Mouse (Mus musculus): ENCODE data around the gene Sema4d. TPM values are rescaled to one million over a fixed set of nuclear protein-coding genes. Genes with fewer than 3 reads are reported as not detected.

Gene Sema4d
- total and polyA plus RNA-seq, 3 experiments: 17.3 to 64.7 (median 62.1) TPM

- Histone ChIP-seq H3K36me3 (replicated peaks) (no peaks in the 10 kb centered on the region), H3K27me3 (ENCODE audit: insufficient read depth, low read length) (peaks cover 32% of the 10 kb centered on the region), H3K9me3 (replicated peaks) (peaks cover 6% of the 10 kb centered on the region), H3K4me1 (ENCODE audit: insufficient read depth, low read depth, low read length) (peaks cover 31% of the 10 kb centered on the region), H3K4me3 (ENCODE audit: low read depth, low read length) (no peak overlapping the region)
- TF ChIP-seq TAL1 (conservative IDR thresholded peaks at IDR 0.05; ENCODE audit: low read depth, low read length) (no peak), CTCF (IDR thresholded peaks at IDR 0.05; ENCODE audit: low read depth, low read length) (no peak), GATA1 (IDR thresholded peaks at IDR 0.05; ENCODE audit: borderline replicate concordance, low read length) (no peak)
- ATAC-seq (ENCODE audit: extremely low read depth, insufficient number of reproducible peaks, low FRiP score, poor library complexity, severe bottlenecking): no peak
- no peak for DNase-seq (ENCODE audit: low spot score)
These were observed 23.1 kb upstream of the Sema4d start for GRCm38 (mm10) chr13:51816559-51817041.

- H3K4me1 ChIP-seq (ENCODE audit: insufficient read depth, low read depth, low read length): peaks cover 34% of the 10 kb centered on the region
- TF ChIP-seq CTCF (IDR thresholded peaks at IDR 0.05; ENCODE audit: low read depth, low read length) (peak; percentile 22; the same call in 1 of the 2 replicates), TAL1 (conservative IDR thresholded peaks at IDR 0.05; ENCODE audit: low read depth, low read length) (no peak)
- DNase-seq (ENCODE audit: low spot score) (no peak), ATAC-seq (ENCODE audit: extremely low read depth, insufficient number of reproducible peaks, low FRiP score, poor library complexity, severe bottlenecking) (peak; percentile 58; the same call in 1 of the 2 replicates)
- no peaks in the 10 kb centered on the region for H3K36me3 ChIP-seq (replicated peaks)
- no peak overlapping the region for H3K4me3 ChIP-seq (ENCODE audit: low read depth, low read length)
- peaks cover 6% of the 10 kb centered on the region for H3K9me3 ChIP-seq (replicated peaks)
- H3K27me3 ChIP-seq (ENCODE audit: insufficient read depth, low read length): peaks cover 36% of the 10 kb centered on the region
These were observed 22.4 kb upstream of the Sema4d start for GRCm38 (mm10) chr13:51815865-51816504.

- Histone ChIP-seq H3K36me3 (replicated peaks) (no peaks in the 10 kb centered on the region), H3K4me3 (ENCODE audit: low read depth, low read length) (no peak overlapping the region), H3K9me3 (replicated peaks) (no peaks in the 10 kb centered on the region), H3K4me1 (ENCODE audit: insufficient read depth, low read depth, low read length) (peaks cover 45% of the 10 kb centered on the region), H3K27me3 (ENCODE audit: insufficient read depth, low read length) (peaks cover 30% of the 10 kb centered on the region)
- ATAC-seq (ENCODE audit: extremely low read depth, insufficient number of reproducible peaks, low FRiP score, poor library complexity, severe bottlenecking) (no peak), DNase-seq (ENCODE audit: low spot score) (no peak)
- TF ChIP-seq GATA2 (IDR thresholded peaks at IDR 0.05; ENCODE audit: borderline replicate concordance, low read depth, low read length): no peak
- no peak for TF ChIP-seq GATA1 (IDR thresholded peaks at IDR 0.05; ENCODE audit: borderline replicate concordance, low read length)
- no peak for TF ChIP-seq TAL1 (conservative IDR thresholded peaks at IDR 0.05; ENCODE audit: low read depth, low read length)
- no peak for TF ChIP-seq CTCF (IDR thresholded peaks at IDR 0.05; ENCODE audit: low read depth, low read length)
- no peak for TF ChIP-seq POLR2AphosphoS5 (IDR thresholded peaks at IDR 0.05; ENCODE audit: insufficient replicate concordance, low read depth, low read length)
These were observed 21.1 kb upstream of the Sema4d start for GRCm38 (mm10) chr13:51814646-51815045.

- Histone ChIP-seq H3K9me3 (replicated peaks) (no peaks in the 10 kb centered on the region), H3K4me3 (ENCODE audit: low read depth, low read length) (no peak overlapping the region), H3K36me3 (replicated peaks) (no peaks in the 10 kb centered on the region), H3K27me3 (ENCODE audit: insufficient read depth, low read length) (peaks cover 26% of the 10 kb centered on the region), H3K4me1 (ENCODE audit: insufficient read depth, low read depth, low read length) (peaks cover 50% of the 10 kb centered on the region)
- DNase-seq (ENCODE audit: low spot score) (peak; percentile 43), ATAC-seq (ENCODE audit: extremely low read depth, insufficient number of reproducible peaks, low FRiP score, poor library complexity, severe bottlenecking) (peak; percentile 59)
- no peak for TF ChIP-seq POLR2AphosphoS5 (IDR thresholded peaks at IDR 0.05; ENCODE audit: insufficient replicate concordance, low read depth, low read length)
- no peak for TF ChIP-seq CTCF (IDR thresholded peaks at IDR 0.05; ENCODE audit: low read depth, low read length)
- TF ChIP-seq GATA2 (IDR thresholded peaks at IDR 0.05; ENCODE audit: borderline replicate concordance, low read depth, low read length): no peak
- TF ChIP-seq GATA1 (IDR thresholded peaks at IDR 0.05; ENCODE audit: borderline replicate concordance, low read length): no peak
- no peak for TF ChIP-seq TAL1 (conservative IDR thresholded peaks at IDR 0.05; ENCODE audit: low read depth, low read length)
These were observed 20.4 kb upstream of the Sema4d start for GRCm38 (mm10) chr13:51813621-51814615.

- DNase-seq (ENCODE audit: low spot score) (no peak), ATAC-seq (ENCODE audit: extremely low read depth, insufficient number of reproducible peaks, low FRiP score, poor library complexity, severe bottlenecking) (no peak)
- Histone ChIP-seq H3K27me3 (ENCODE audit: insufficient read depth, low read length) (peaks cover 27% of the 10 kb centered on the region), H3K9me3 (replicated peaks) (no peaks in the 10 kb centered on the region), H3K36me3 (replicated peaks) (no peaks in the 10 kb centered on the region), H3K4me1 (ENCODE audit: insufficient read depth, low read depth, low read length) (peaks cover 23% of the 10 kb centered on the region), H3K4me3 (ENCODE audit: low read depth, low read length) (no peak overlapping the region)
- TF ChIP-seq GATA2 (IDR thresholded peaks at IDR 0.05; ENCODE audit: borderline replicate concordance, low read depth, low read length) (no peak), POLR2AphosphoS5 (IDR thresholded peaks at IDR 0.05; ENCODE audit: insufficient replicate concordance, low read depth, low read length) (no peak), GATA1 (IDR thresholded peaks at IDR 0.05; ENCODE audit: borderline replicate concordance, low read length) (no peak), TAL1 (conservative IDR thresholded peaks at IDR 0.05; ENCODE audit: low read depth, low read length) (no peak), CTCF (IDR thresholded peaks at IDR 0.05; ENCODE audit: low read depth, low read length) (no peak)
These were observed 14.6 kb upstream of the Sema4d start for GRCm38 (mm10) chr13:51808141-51808540.

GRCm38 (mm10) chr13:51806220-51806619 lies 12.7 kb upstream of the Sema4d start:
- no peak overlapping the region for H3K4me3 ChIP-seq (ENCODE audit: low read depth, low read length)
- TF ChIP-seq TAL1 (conservative IDR thresholded peaks at IDR 0.05; ENCODE audit: low read depth, low read length) (no peak), GATA2 (IDR thresholded peaks at IDR 0.05; ENCODE audit: borderline replicate concordance, low read depth, low read length) (no peak), POLR2AphosphoS5 (IDR thresholded peaks at IDR 0.05; ENCODE audit: insufficient replicate concordance, low read depth, low read length) (no peak), GATA1 (IDR thresholded peaks at IDR 0.05; ENCODE audit: borderline replicate concordance, low read length) (no peak), CTCF (IDR thresholded peaks at IDR 0.05; ENCODE audit: low read depth, low read length) (no peak)
- no peak for ATAC-seq (ENCODE audit: extremely low read depth, insufficient number of reproducible peaks, low FRiP score, poor library complexity, severe bottlenecking)

More at GRCm38 (mm10) chr13:51806220-51806619, 12.7 kb upstream of the Sema4d start:
- H3K4me1 ChIP-seq (ENCODE audit: insufficient read depth, low read depth, low read length): peaks cover 21% of the 10 kb centered on the region
- no peak for DNase-seq (ENCODE audit: low spot score)
- peaks cover 18% of the 10 kb centered on the region for H3K27me3 ChIP-seq (ENCODE audit: insufficient read depth, low read length)
- H3K36me3 ChIP-seq (replicated peaks): no peaks in the 10 kb centered on the region
- no peaks in the 10 kb centered on the region for H3K9me3 ChIP-seq (replicated peaks)

Measured in G1E (cell line).